8 mouse cellular contexts compared by ENCODE assay signal in genomic region chr17:29886655-29887251, GRCm38 (mm10).
DNase-seq lines count a peak whose midpoint lies in the region; ATAC-seq and TF ChIP-seq lines count a peak whose summit lies in the region.

No protein-coding gene starts in this region.

- no peak for TF ChIP-seq CTCF in heart, adult 2 months (IDR thresholded peaks at IDR 0.05)
- TF ChIP-seq CTCF in C2C12 (IDR thresholded peaks at IDR 0.05; ENCODE audit: control insufficient read depth, insufficient read depth, insufficient read length), result no peak
- TF ChIP-seq CTCF in heart, postnatal 0 days (IDR thresholded peaks at IDR 0.05; ENCODE audit: low read depth), result no peak

- ATAC-seq in heart, postnatal 0 days (ENCODE audit: insufficient read depth, low read depth), result no peak
- ATAC-seq in limb, embryonic 13.5 days (ENCODE audit: low FRiP score, low read depth), result no peak
- ATAC-seq in neural tube, embryonic 12.5 days (ENCODE audit: low FRiP score, low read depth), result no peak

- TF ChIP-seq EP300 in heart, adult 2 months (IDR thresholded peaks at IDR 0.05; ENCODE audit: insufficient read depth, low read depth, low read length), result no peak
- TF ChIP-seq EP300 in heart, postnatal 0 days (IDR thresholded peaks at IDR 0.05; ENCODE audit: low read depth), result no peak

- H3K36me3 ChIP-seq in heart, adult 2 months (ENCODE audit: control insufficient read depth, insufficient read depth, low read length), result no peaks in the 10 kb centered on the region
- no peaks in the 10 kb centered on the region for H3K36me3 ChIP-seq in C2C12 (ENCODE audit: control insufficient read depth, insufficient read depth)
- H3K36me3 ChIP-seq in heart, postnatal 0 days (replicated peaks; ENCODE audit: control insufficient read depth, insufficient read depth, low read length), result no peaks in the 10 kb centered on the region
- H3K36me3 ChIP-seq in limb, embryonic 13.5 days, result no peaks in the 10 kb centered on the region
- no peaks in the 10 kb centered on the region for H3K36me3 ChIP-seq in neural tube, embryonic 12.5 days

- no peaks in the 10 kb centered on the region for H3K79me2 ChIP-seq in heart, adult 2 months (replicated peaks; ENCODE audit: control insufficient read depth, insufficient read depth, low read length)
- no peaks in the 10 kb centered on the region for H3K79me2 ChIP-seq in C2C12 (ENCODE audit: control insufficient read depth, insufficient read depth)

- no peaks in the 10 kb centered on the region for H3K27me3 ChIP-seq in heart, adult 2 months (ENCODE audit: control insufficient read depth, insufficient read depth, low read length)
- peaks cover 11% of the 10 kb centered on the region for H3K27me3 ChIP-seq in C2C12 (ENCODE audit: control insufficient read depth, insufficient read depth, insufficient read length)
- H3K27me3 ChIP-seq in heart, postnatal 0 days (ENCODE audit: control insufficient read depth, insufficient read depth, low read length), result peaks cover 38% of the 10 kb centered on the region
- peaks cover 61% of the 10 kb centered on the region for H3K27me3 ChIP-seq in limb, embryonic 13.5 days
- peaks cover 57% of the 10 kb centered on the region for H3K27me3 ChIP-seq in neural tube, embryonic 12.5 days (replicated peaks)

- no peak overlapping the region for H3K27ac ChIP-seq in heart, adult 2 months
- no peak overlapping the region for H3K27ac ChIP-seq in heart, postnatal 0 days (ENCODE audit: low read depth)
- no peak overlapping the region for H3K27ac ChIP-seq in limb, embryonic 13.5 days
- peak overlapping the region; percentile 10; the same call in 1 of the 2 replicates for H3K27ac ChIP-seq in neural tube, embryonic 12.5 days

- DNase-seq in heart, adult 2 months, result peak; percentile 19 to 48
- DNase-seq in heart, adult 8-10 months (ENCODE audit: low spot score), result no peak
- DNase-seq in brain, adult 2 months (ENCODE audit: low read depth, low spot score), result peak; percentile 64
- DNase-seq in heart, postnatal 0 days (ENCODE audit: low spot score), result no peak
- no peak for DNase-seq in frontal cortex, postnatal 25 days (ENCODE audit: low spot score in 2 of 2)

- TF ChIP-seq POLR2A in heart, adult 2 months (IDR thresholded peaks at IDR 0.05; ENCODE audit: insufficient read depth, low read depth, low read length), result no peak

- H3ac ChIP-seq in C2C12 (ENCODE audit: control insufficient read depth, insufficient read length, low read depth), result peak overlapping the region; percentile 15

- H3K4me1 ChIP-seq in heart, adult 2 months (ENCODE audit: control insufficient read depth, insufficient read depth, low read length), result 0 out of 2 replicates have a peak, but pooled peaks cover 2% of the 10 kb centered on the region
- peaks cover 2% of the 10 kb centered on the region; the same call in 1 of the 2 replicates for H3K4me1 ChIP-seq in heart, postnatal 0 days (ENCODE audit: control insufficient read depth, insufficient read depth)
- peaks cover 44% of the 10 kb centered on the region for H3K4me1 ChIP-seq in limb, embryonic 13.5 days
- H3K4me1 ChIP-seq in neural tube, embryonic 12.5 days, result peaks cover 62% of the 10 kb centered on the region

- intact Hi-C loops in heart, adult 2 months (cut with DNase I), result loop anchor here (2.0 kb wide), 1 partner anchor 568 kb away; no protein-coding TSS in a partner anchor

- 1% methylated on average over 39 of the region's 39 CpGs for WGBS in heart, adult 2 months
- under 1% methylated on average over 38 of the region's 39 CpGs for WGBS in heart, postnatal 0 days
- WGBS in limb, embryonic 13.5 days, result under 1% methylated on average over 39 of the region's 39 CpGs
- WGBS in neural tube, embryonic 12.5 days, result 0% methylated on average over 39 of the region's 39 CpGs

- peak overlapping the region; percentile 11; the same call in 1 of the 2 replicates for H3K9ac ChIP-seq in heart, adult 2 months (ENCODE audit: low read depth, low read length)
- H3K9ac ChIP-seq in heart, postnatal 0 days (replicated peaks; ENCODE audit: low read depth, low read length), result no peak overlapping the region
- H3K9ac ChIP-seq in limb, embryonic 13.5 days, result peak overlapping the region; percentile 81
- peak overlapping the region; percentile 74 for H3K9ac ChIP-seq in neural tube, embryonic 12.5 days

- H3K4me2 ChIP-seq in heart, postnatal 0 days (ENCODE audit: low read depth, low read length), result peak overlapping the region; percentile 92
- peak overlapping the region; percentile 80 for H3K4me2 ChIP-seq in limb, embryonic 13.5 days (replicated peaks)
- peak overlapping the region; percentile 99 for H3K4me2 ChIP-seq in neural tube, embryonic 12.5 days (replicated peaks)

- no peaks in the 10 kb centered on the region for H3K79me3 ChIP-seq in C2C12 (ENCODE audit: low read depth)

- peak overlapping the region; percentile 65 for H3K4me3 ChIP-seq in heart, adult 2 months
- H3K4me3 ChIP-seq in C2C12 (ENCODE audit: insufficient read depth, poor library complexity, severe bottlenecking), result no peak overlapping the region
- peak overlapping the region; percentile 59 for H3K4me3 ChIP-seq in heart, postnatal 0 days (ENCODE audit: low read depth, low read length)
- H3K4me3 ChIP-seq in limb, embryonic 13.5 days, result peak overlapping the region; percentile 68
- peak overlapping the region; percentile 64 for H3K4me3 ChIP-seq in neural tube, embryonic 12.5 days

- no peaks in the 10 kb centered on the region for H3K9me3 ChIP-seq in heart, postnatal 0 days (replicated peaks; ENCODE audit: control insufficient read depth, low read length)
- no peaks in the 10 kb centered on the region for H3K9me3 ChIP-seq in limb, embryonic 13.5 days
- H3K9me3 ChIP-seq in neural tube, embryonic 12.5 days, result no peaks in the 10 kb centered on the region

TF ChIP-seq in C2C12, 6 proteins besides CTCF, POLR2A, EP300 and RAD21:
- TF ChIP-seq MYOG (IDR thresholded peaks at IDR 0.05; ENCODE audit: control insufficient read depth, extremely low read depth, insufficient read length) (no peak), CEBPB (IDR thresholded peaks at IDR 0.05; ENCODE audit: low read depth) (no peak), USF1 (IDR thresholded peaks at IDR 0.05; ENCODE audit: low read depth) (no peak), FOSL1 (IDR thresholded peaks at IDR 0.05; ENCODE audit: insufficient read depth, low read length, poor library complexity, severe bottlenecking) (no peak), MYOD1 (IDR thresholded peaks at IDR 0.05; ENCODE audit: control insufficient read depth, insufficient read length, low read depth) (no peak), MAX (IDR thresholded peaks at IDR 0.05) (no peak)

Comparison
In these comparisons a context has a peak if more than half of its experiments do, and no peak if none do; other contexts are left out.
1. DNase-seq: peak in heart, adult 2 months (2 of 2) and brain, adult 2 months (single experiment); none in heart, adult 8-10 months (single experiment), heart, postnatal 0 days (single experiment) and frontal cortex, postnatal 25 days (0 of 2).
2. Peak in every context shown above with its lines, with median percentiles within 50 percentile points of each other: H3K4me2 ChIP-seq.